Mouse (Mus musculus) heart, adult 2 months (tissue): ENCODE data around the gene Msln.

ENCODE experiments used
- CTCF ChIP-seq: fragments of 200-600 bp; IDR thresholded peaks from 2 replicates; pipeline ENCODE4 v1.8.1; 2022; ENCODE audit warnings: antibody characterized with exemption, mild to moderate bottlenecking, moderate library complexity
- EP300 ChIP-seq: fragments of 200-500 bp; IDR thresholded peaks from 2 replicates; pipeline ENCODE4 v1.6.1; 2011; ENCODE audit warnings: low read depth, low read length, control low read depth; ENCODE audit not compliant: insufficient read depth
- POLR2A ChIP-seq: fragments of 200-500 bp; IDR thresholded peaks from 2 replicates; pipeline ENCODE4 v1.6.1; 2011; ENCODE audit warnings: mild to moderate bottlenecking, low read depth, low read length, control low read depth; ENCODE audit not compliant: insufficient read depth

GRCm38 (mm10) chr17:25775318-25776062, 21.3 kb upstream of the Msln start:
- no peak for TF ChIP-seq CTCF
- no peak for TF ChIP-seq POLR2A
- no peak for TF ChIP-seq EP300
